Mouse (Mus musculus) MEL (cell line): Measurements from ENCODE around the gene Wtip. TPM values are rescaled to one million over a fixed set of nuclear protein-coding genes. Genes with fewer than 3 reads are reported as not detected.

Experiments used
- DNase-seq: peaks from one replicate; pipeline ENCODE4 v3.0.0; 2011; ENCODE audit warnings: low read depth, low spot score
- H3K27ac ChIP-seq: 2 replicates; pipeline ENCODE4 v1.5.1; 2012; ENCODE audit warnings: low read depth, mild to moderate bottlenecking, control low read depth, low read length, moderate library complexity; ENCODE audit not compliant: control insufficient read depth
- H3K27me3 ChIP-seq, 2 experiments: fragments of 150-350 bp in 1 of 2; sonication (generic) in 1 of 2; 2 replicates each; pipeline ENCODE4 v1.6.1; 2012; ENCODE audit warnings: low read length in 2 of 2, mild to moderate bottlenecking in 2 of 2, improper control_type of control experiment in 1 of 2, moderate library complexity in 1 of 2; ENCODE audit not compliant: insufficient read depth in 2 of 2, control insufficient read depth in 1 of 2
- H3K36me3 ChIP-seq, 2 experiments: 2 replicates each; pipeline ENCODE4 v1.6.1; 2012 to 2014; ENCODE audit warnings: low read length in 2 of 2, improper control_type of control experiment in 1 of 2, inconsistent platforms in 1 of 2, mild to moderate bottlenecking in 1 of 2; ENCODE audit not compliant: insufficient read depth in 2 of 2, control insufficient read depth in 1 of 2
- H3K4me1 ChIP-seq, 2 experiments: fragments of 150-350 bp in 1 of 2; sonication (generic) in 1 of 2; 2 replicates each; pipeline ENCODE4 v1.6.1; 2012; ENCODE audit warnings: low read length in 2 of 2, improper control_type of control experiment in 1 of 2, mild to moderate bottlenecking in 1 of 2; ENCODE audit not compliant: insufficient read depth in 2 of 2, control insufficient read depth in 1 of 2
- H3K4me3 ChIP-seq, 2 experiments: fragments of 150-350 bp in 1 of 2; sonication (generic) in 1 of 2; 2 replicates each; pipeline ENCODE4 v1.5.1; 2012; ENCODE audit warnings: low read depth in 2 of 2, low read length in 2 of 2, mild to moderate bottlenecking in 2 of 2, moderate library complexity in 2 of 2, control low read depth in 1 of 2, improper control_type of control experiment in 1 of 2; ENCODE audit not compliant: control insufficient read depth in 1 of 2, insufficient read depth in 1 of 2
- H3K79me2 ChIP-seq: 2 replicates; pipeline ENCODE4 v1.6.1; 2012; ENCODE audit warnings: mild to moderate bottlenecking, low read length, moderate library complexity; ENCODE audit not compliant: control insufficient read depth, poor library complexity, insufficient read depth
- H3K9ac ChIP-seq: 2 replicates; pipeline ENCODE4 v1.6.1; 2012; ENCODE audit warnings: low read depth, mild to moderate bottlenecking, control low read depth, low read length, moderate library complexity; ENCODE audit not compliant: control insufficient read depth, poor library complexity, severe bottlenecking
- H3K9me3 ChIP-seq: fragments of 150-350 bp; sonication (generic); replicated peaks from 2 replicates; pipeline ENCODE4 v1.6.1; 2012; ENCODE audit warnings: mild to moderate bottlenecking, low read length, improper control_type of control experiment, moderate library complexity; ENCODE audit not compliant: insufficient read depth
- CHD2 ChIP-seq: IDR thresholded peaks from 2 replicates; pipeline ENCODE4 v1.6.1; 2011; ENCODE audit warnings: low read length, improper control_type of control experiment
- E2F4 ChIP-seq: IDR thresholded peaks from 2 replicates; pipeline ENCODE4 v1.6.1; 2011; ENCODE audit warnings: low read depth, low read length, improper control_type of control experiment, borderline replicate concordance
- ELF1 ChIP-seq: IDR thresholded peaks from 2 replicates; pipeline ENCODE4 v1.6.1; 2014; ENCODE audit warnings: low read depth, mild to moderate bottlenecking, inconsistent platforms, low read length, improper control_type of control experiment, moderate library complexity
- EP300 ChIP-seq, 2 experiments: IDR thresholded peaks; 2 replicates each; pipeline ENCODE4 v1.6.1; 2011; ENCODE audit warnings: improper control_type of control experiment in 2 of 2, low read length in 2 of 2, low read depth in 1 of 2, mild to moderate bottlenecking in 1 of 2
- ETS1 ChIP-seq: IDR thresholded peaks from 2 replicates; pipeline ENCODE4 v1.6.1; 2012; ENCODE audit warnings: low read depth, mild to moderate bottlenecking, inconsistent platforms, low read length, improper control_type of control experiment, moderate library complexity
- HCFC1 ChIP-seq: IDR thresholded peaks from 2 replicates; pipeline ENCODE4 v1.6.1; 2012; ENCODE audit warnings: low read depth, mild to moderate bottlenecking, inconsistent platforms, low read length, improper control_type of control experiment, moderate library complexity
- MAX ChIP-seq: IDR thresholded peaks from 2 replicates; pipeline ENCODE4 v1.6.1; 2011; ENCODE audit warnings: low read length, improper control_type of control experiment
- MYB ChIP-seq: IDR thresholded peaks from 2 replicates; pipeline ENCODE4 v1.6.1; 2011; ENCODE audit warnings: mild to moderate bottlenecking, low read depth, low read length, improper control_type of control experiment
- NELFE ChIP-seq: IDR thresholded peaks from 2 replicates; pipeline ENCODE4 v1.6.1; 2011; ENCODE audit warnings: low read depth, low read length, improper control_type of control experiment
- NRF1 ChIP-seq: IDR thresholded peaks from 2 replicates; pipeline ENCODE4 v1.6.1; 2014; ENCODE audit warnings: low read depth, mild to moderate bottlenecking, inconsistent platforms, low read length, improper control_type of control experiment, moderate library complexity; ENCODE audit not compliant: poor library complexity, insufficient read depth, severe bottlenecking
- POLR2A ChIP-seq, 2 experiments: IDR thresholded peaks; 2 replicates each; pipeline ENCODE4 v1.6.1; 2011 to 2012; ENCODE audit warnings: low read length in 2 of 2, mild to moderate bottlenecking in 2 of 2, control low read depth in 1 of 2, improper control_type of control experiment in 1 of 2, low read depth in 1 of 2, moderate library complexity in 1 of 2; ENCODE audit not compliant: control insufficient read depth in 1 of 2, insufficient read depth in 1 of 2, poor library complexity in 1 of 2
- POLR2AphosphoS2 ChIP-seq: IDR thresholded peaks from 2 replicates; pipeline ENCODE4 v1.6.1; 2011; ENCODE audit warnings: low read length, improper control_type of control experiment
- POLR2AphosphoS5 ChIP-seq: IDR thresholded peaks from 2 replicates; pipeline ENCODE4 v1.6.1; 2012; ENCODE audit warnings: low read depth, borderline replicate concordance, mild to moderate bottlenecking, inconsistent platforms, low read length, moderate library complexity, mixed read lengths
- RAD21 ChIP-seq: IDR thresholded peaks from 2 replicates; pipeline ENCODE4 v1.6.1; 2011; ENCODE audit warnings: mild to moderate bottlenecking, low read depth, low read length, improper control_type of control experiment
- SIN3A ChIP-seq: IDR thresholded peaks from 2 replicates; pipeline ENCODE4 v1.6.1; 2012; ENCODE audit warnings: low read length, improper control_type of control experiment, inconsistent platforms
- SMC3 ChIP-seq: IDR thresholded peaks from 2 replicates; pipeline ENCODE4 v1.6.1; 2011; ENCODE audit warnings: low read depth, low read length, improper control_type of control experiment
- TBP ChIP-seq: IDR thresholded peaks from 2 replicates; pipeline ENCODE4 v1.8.0; 2011; ENCODE audit warnings: low read depth, low read length, improper control_type of control experiment
- TCF12 ChIP-seq: IDR thresholded peaks from 2 replicates; pipeline ENCODE4 v1.6.1; 2014; ENCODE audit warnings: low read depth, mild to moderate bottlenecking, inconsistent platforms, low read length, improper control_type of control experiment, moderate library complexity
- ZNF384 ChIP-seq: IDR thresholded peaks from 2 replicates; pipeline ENCODE4 v1.6.1; 2012; ENCODE audit warnings: low read depth, mild to moderate bottlenecking, inconsistent platforms, low read length, improper control_type of control experiment
- polyA plus RNA-seq, 2 experiments: library from polyadenylated mRNA; stranded (reverse) in 1 of 2; unstranded in 1 of 2; fragments of >175 nt in 1 of 2; fragments of >200 nt in 1 of 2; gene quantifications; 2 replicates each; pipeline versions ENCODE4 v1.2.1 to v1.2.4; 2012; ENCODE audit warnings: low replicate concordance in 2 of 2, low read depth in 1 of 2; ENCODE audit not compliant: insufficient read length in 2 of 2, insufficient read depth in 1 of 2, missing spikeins in 1 of 2
- total RNA-seq: library from RNA; depleted of rRNA; stranded (reverse); fragments of 300-350 nt; gene quantifications from 2 replicates; pipeline ENCODE4 v1.2.3, GENCODE M21; 2012

Wtip gene
- total and polyA plus RNA-seq, 3 experiments, result not detected

DNA sequence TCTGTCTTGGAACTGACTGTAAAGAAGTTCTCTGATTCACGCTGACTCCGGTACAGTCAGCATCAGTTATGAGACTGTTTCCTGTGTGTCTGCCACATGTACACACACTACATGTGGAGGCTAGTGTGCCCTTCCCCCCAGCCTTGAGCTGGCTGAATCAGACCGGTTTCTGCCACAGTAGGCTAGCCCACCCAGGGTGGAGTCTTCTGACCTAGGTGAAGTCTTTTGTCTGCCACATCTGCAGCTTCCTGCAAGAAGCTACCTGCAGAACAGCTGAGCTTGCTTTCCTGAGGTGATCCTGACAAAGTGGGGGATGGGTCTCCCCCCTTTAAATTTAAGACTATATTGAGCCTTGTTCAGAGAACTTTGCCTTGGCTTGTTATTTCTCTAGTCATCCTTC is 36.4 kb upstream of the Wtip start, which contains the start of gene Uba2:
Gene Uba2, minus strand, starts transcription at position 146 of the 400 bp plus-strand sequence.
- no peaks in the 10 kb centered on the region for H3K9me3 ChIP-seq
- H3K9ac ChIP-seq, result peak within 1 kb of the TSS; percentile 56
- H3K36me3 ChIP-seq, result peaks cover 4 to 7% of the 10 kb centered on the region in 2 experiments
- no peak for DNase-seq
- H3K79me2 ChIP-seq, result peaks cover 23% of the 10 kb centered on the region
- TF ChIP-seq RAD21 (no peak), NELFE (no peak), SMC3 (no peak)
- no peak within 1 kb of the TSS for H3K27ac ChIP-seq
- no peaks in the 10 kb centered on the region; a peak in 1 of 4 replicates for H3K4me1 ChIP-seq
- no peaks in the 10 kb centered on the region for H3K27me3 ChIP-seq
- H3K4me3 ChIP-seq, result peak within 1 kb of the TSS; percentile 12 to 99; a peak in 3 of 4 replicates

DNA sequence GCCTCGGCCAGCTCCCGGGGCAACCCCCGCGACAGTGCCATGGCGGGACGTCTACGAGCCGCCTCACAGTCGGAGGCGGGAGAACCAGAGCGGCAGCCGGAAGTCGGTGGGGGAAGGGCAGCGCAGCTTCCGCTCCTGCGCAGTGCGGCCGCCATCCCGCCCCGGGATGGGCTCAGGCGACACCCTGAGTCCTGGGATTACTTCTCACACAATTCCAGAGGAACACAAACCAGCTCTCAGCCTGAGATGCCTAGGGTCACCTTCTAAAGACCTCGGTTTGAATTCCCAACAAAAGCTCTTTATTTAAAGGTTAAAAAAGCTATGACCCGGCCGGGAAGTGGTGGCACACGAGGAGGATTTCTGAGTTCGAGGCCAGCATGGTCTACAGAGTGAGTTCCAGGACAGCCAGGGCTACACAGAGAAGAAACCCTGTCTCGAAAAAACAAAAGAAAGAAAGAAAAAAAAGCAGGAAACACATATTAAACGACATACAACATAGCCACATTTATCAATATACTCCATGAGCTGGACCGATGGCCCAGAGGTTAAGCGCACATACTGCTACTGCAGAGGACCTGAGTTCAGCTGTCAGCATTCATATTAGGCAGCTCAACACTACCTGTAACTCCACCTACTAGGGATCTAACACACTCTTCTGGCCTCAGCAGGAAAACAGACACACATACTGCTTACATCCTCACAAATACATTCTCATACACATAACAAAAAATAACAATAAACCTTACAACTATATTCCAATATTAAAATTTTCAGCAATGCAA is 35.6 kb upstream of the Wtip start:
- H3K9me3 ChIP-seq, result no peaks in the 10 kb centered on the region
- H3K9ac ChIP-seq, result peak overlapping the region; percentile 96
- no peaks in the 10 kb centered on the region for H3K27me3 ChIP-seq
- no peaks in the 10 kb centered on the region; a peak in 1 of 4 replicates for H3K4me1 ChIP-seq
- peaks cover 23% of the 10 kb centered on the region for H3K79me2 ChIP-seq
- peak overlapping the region; percentile 58 to 99 for H3K4me3 ChIP-seq
- DNase-seq, result peak; percentile 89
- TF ChIP-seq POLR2A (IDR thresholded peaks at IDR 0.05; ENCODE audit: control insufficient read depth in 1 of 2, insufficient read depth in 1 of 2, low read depth in 1 of 2, low read length in 2 of 2, poor library complexity in 1 of 2) (peak in 1 of 2 experiments; percentile 86; a peak in 3 of 4 replicates), E2F4 (peak; percentile 66; the same call in 1 of the 2 replicates), NELFE (peak; percentile 88), TCF12 (peak; percentile 71), EP300 (IDR thresholded peaks at IDR 0.05; ENCODE audit: low read depth in 1 of 2, low read length in 2 of 2) (peak in 1 of 2 experiments; percentile 42; a peak in 1 of 4 replicates), TBP (peak; percentile 84; the same call in 1 of the 2 replicates), POLR2AphosphoS5 (no peak), POLR2AphosphoS2 (peak; percentile 86), SIN3A (peak; percentile 72; the same call in 1 of the 2 replicates), NRF1 (peak; percentile 83), CHD2 (no peak), ZNF384 (no peak), HCFC1 (peak; percentile 86), ELF1 (0 out of 2 replicates have a peak, but pooled peaks have one; percentile 48), MAX (peak; percentile 43; the same call in 1 of the 2 replicates), MYB (no peak), ETS1 (0 out of 2 replicates have a peak, but pooled peaks have one; percentile 24)
- H3K36me3 ChIP-seq, result peaks cover 4 to 11% of the 10 kb centered on the region in 2 experiments
- H3K27ac ChIP-seq, result peak overlapping the region; percentile 59
